Mouse (Mus musculus) cerebellum, postnatal 4 days (tissue): ENCODE results near the gene Stra6.

Experiments
- DNase-seq, 2 experiments: peaks; one replicate each; pipeline ENCODE4 v3.0.0; 2022; ENCODE audit warnings: low spot score in 2 of 2, mixed read lengths in 1 of 2

Stra6 gene

DNA sequence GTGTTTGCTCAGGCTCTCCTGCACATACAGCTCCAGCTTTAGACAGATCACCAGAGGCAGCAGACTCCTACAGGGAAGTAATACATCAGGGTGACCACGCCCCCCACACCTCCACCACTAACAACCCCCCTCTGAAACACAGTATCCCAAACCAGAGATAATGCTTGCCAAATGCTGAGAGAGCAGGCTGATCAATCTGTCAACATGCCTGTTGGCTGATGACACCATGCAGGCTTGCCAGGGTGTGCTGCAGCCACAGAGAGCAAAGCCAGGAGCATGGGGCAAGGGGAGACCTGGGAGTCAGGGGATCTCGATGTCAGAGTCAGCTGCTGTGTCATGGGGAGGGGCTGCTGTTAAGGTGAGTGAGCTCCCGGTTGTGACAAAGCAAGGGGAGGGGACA, at the start of gene Stra6:
TSS of gene Stra6 (plus strand) at position 258 of the 400 bp plus-strand sequence.
- DNase-seq, result no peak

- DNase-seq, result no peak
Observed at GRCm38 (mm10) chr9:58014393-58015160, 49.0 kb upstream of the Stra6 start.

- DNase-seq, result no peak
Observed at GRCm38 (mm10) chr9:58015856-58016255, 47.7 kb upstream of the Stra6 start.

DNA sequence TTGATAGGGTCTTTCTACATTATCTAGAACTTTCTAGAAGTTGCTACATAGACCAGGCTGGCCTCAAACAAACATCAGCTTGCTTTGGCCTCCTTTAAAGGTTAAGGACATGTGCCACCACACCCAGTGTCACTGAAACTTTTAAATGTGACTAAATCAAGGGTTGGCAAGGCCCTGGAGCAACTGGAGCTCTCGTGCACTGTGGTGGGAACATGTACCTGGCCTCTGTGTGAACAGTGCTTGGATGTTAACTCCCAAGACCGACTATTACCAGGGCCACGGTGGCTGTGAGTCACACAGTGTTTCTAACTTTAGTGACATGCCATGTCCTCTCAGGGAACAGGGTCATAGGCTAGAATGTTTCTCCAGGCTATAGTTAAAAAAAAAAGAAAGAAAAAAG, 46.6 kb upstream of the Stra6 start:
- no peak for DNase-seq

DNA sequence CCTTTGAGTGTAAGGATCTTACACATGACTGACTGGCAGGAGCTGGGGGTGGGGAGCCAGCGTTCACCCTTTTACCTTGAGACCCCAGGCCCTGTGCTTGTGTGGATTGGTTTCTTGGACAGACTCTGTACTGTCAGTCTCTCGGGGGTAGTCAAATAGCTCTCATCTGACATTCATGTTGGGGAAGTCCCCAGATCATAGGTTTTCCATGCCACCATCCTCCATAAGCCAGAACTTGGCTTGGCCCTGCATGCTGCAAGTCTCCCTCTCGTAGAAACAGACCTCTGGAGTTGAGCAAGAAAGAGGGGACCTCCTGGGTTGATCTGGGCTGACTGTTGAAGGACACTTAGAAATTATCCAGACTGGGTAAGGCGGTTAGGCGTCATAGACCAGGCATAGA, 45.2 kb upstream of the Stra6 start:
- DNase-seq, result no peak

DNA sequence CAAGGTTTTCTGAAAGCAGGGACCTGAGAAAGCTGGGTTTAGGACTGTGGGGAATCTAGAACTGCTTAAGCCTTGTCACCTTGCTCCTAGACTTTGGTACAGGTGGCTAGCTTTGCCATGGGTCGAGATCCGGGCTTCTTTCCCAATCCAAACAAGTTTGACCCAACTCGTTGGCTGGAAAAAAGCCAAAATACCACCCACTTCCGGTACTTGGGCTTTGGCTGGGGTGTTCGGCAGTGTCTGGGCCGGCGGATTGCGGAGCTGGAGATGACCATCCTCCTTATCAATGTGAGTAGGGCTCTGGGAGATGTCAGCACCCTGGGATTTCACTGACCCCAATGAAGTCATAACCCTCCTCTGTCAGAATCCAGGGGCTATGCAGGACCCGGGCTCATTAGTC, 37.6 kb upstream of the Stra6 start:
- no peak for DNase-seq

GRCm38 (mm10) chr9:58027426-58028180, 36.0 kb upstream of the Stra6 start:
- no peak for DNase-seq

DNA sequence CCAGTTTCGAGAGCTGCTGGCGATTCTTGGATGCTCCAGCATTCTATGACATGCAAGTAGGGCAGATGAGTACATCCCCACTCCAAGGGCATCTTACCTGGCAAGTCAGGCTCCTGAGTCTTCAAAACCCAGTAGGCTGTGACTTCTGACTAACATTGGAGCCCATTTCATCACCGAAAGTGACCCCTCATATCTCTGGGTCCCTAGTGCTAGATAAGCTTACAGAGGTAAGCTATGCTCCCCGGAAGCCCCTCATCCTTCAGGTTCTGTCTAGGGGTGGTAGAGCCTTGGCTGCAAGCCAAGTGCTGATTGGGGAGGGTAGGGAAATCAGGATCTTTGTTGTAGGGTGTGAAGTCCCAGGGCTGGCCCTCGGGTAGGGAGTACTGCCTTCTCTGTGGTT, 34.7 kb upstream of the Stra6 start:
- no peak for DNase-seq

DNA sequence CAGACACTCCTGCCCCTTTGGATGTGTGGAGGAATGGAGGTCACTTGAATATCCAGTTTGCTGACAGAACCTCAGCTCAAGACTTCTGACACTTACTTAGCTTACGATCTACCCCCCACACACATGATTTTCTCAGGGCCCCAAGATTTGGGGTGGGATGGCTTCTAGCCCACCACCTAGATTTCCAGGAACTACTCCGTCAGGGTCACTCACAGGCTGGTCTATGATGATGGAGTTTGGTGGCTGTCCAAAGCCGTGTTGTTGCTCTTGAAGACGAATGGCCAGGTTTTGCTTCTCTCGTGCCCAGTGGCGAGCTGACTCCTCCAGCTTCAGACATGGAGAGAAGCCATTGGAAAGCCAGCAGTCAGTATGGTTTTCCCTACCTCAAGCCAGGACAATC, 34.0 kb upstream of the Stra6 start:
- no peak for DNase-seq

- DNase-seq, result no peak
Observed at GRCm38 (mm10) chr9:58031895-58032294, 31.7 kb upstream of the Stra6 start.

- DNase-seq, result peak in 1 of 2 experiments; percentile 59
Observed at GRCm38 (mm10) chr9:58035519-58035918, 28.1 kb upstream of the Stra6 start.

DNA sequence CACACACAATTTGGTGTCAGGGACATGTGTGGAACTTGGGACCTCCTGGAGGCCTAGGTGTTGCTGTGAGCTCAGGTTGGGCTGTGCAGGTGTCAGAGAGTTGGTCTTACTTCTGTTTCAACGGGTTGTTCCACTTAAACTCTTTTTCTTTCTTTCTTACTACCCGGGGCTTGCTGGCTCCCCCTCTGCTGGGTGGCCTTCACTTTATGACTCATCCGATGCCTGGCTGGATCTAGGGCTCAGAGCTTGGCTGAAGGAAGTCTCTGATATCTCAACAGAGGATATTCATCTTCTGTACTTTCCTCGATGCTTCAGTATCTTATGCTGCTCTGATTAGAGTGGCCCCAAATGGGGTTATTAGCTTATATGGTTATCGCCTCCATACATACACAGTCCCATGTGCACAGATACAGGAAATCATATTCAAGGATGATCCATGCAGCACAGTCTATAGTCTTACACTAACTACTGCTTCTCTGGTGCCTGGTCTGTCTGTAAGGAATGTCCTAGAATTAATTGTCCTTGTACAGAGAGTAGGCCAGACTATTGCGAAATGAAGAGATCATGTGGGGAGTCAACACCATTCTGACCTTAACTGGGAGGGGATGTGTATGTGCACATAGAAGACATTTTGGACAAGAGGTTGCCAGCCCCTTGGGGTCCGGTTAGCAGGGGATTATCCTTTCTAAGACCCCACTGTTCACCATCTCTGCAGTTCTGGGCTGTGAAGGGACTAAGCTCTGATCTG, 27.5 kb upstream of the Stra6 start:
- no peak for DNase-seq

GRCm38 (mm10) chr9:58036961-58037360, 26.6 kb upstream of the Stra6 start:
- DNase-seq, result no peak

- peak; percentile 74 to 83 for DNase-seq
Observed at GRCm38 (mm10) chr9:58038500-58039168, 25.0 kb upstream of the Stra6 start.

DNA sequence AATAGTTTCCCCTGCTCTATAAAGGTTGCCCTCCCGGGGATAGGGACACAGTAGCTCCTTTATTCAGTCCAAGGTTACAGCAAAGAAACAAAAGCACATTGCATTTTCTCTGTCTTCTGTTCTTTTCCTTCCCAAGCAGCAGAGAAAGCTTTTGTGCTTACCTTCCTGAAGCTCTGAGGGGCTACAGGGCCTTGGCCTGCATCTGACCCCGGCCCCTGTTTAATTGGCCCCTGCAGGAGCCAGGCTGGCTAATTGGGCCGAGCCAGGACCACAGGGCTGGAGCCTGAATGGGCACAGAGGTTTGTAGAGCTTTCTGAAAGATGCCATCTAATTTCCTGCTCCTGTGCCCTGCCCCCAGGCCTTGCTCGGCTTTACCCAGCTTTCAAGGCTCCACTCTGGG, 22.6 kb upstream of the Stra6 start:
- no peak for DNase-seq

DNA sequence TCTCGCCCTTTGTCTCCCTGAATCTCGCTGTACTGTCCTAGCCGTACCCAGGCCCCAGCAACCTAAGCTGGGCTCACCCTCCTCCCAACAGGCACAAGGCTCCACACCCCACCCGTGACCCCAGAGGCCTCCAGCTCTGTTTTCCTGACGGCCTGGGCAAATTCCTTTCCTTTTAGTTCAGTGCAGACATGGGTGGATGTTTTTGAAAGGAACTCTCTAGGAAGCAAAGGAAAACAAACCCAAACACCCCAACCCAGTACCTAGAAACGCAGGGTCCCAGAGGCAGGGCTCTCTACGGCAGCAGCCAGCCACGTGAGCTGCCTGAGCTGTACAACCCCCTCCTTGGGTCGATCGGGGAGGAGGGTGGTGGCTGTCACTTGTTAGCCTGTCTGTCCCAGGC, 21.2 kb upstream of the Stra6 start:
- DNase-seq, result no peak

- DNase-seq, result no peak
Observed at GRCm38 (mm10) chr9:58043496-58044017, 20.0 kb upstream of the Stra6 start.

DNA sequence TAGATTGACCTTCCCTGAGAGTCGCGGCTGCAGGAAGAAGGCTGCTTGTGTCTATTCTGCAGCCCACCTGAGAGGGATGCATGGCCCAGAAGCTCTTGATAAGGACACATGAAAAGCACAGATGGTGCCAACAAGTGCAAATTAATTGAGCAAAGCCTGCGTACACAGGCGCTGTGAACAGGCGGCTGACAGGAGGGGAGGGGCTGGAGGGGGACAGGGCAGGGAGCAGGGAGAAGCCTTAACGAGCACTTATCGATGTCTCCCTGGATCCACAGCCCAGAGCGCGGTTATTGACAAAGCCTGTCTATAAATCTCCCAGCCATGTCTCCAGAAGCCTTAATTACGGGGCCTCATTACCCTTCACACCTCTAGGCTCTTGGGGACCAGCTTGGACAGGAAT, 18.8 kb upstream of the Stra6 start:
- no peak for DNase-seq

DNA sequence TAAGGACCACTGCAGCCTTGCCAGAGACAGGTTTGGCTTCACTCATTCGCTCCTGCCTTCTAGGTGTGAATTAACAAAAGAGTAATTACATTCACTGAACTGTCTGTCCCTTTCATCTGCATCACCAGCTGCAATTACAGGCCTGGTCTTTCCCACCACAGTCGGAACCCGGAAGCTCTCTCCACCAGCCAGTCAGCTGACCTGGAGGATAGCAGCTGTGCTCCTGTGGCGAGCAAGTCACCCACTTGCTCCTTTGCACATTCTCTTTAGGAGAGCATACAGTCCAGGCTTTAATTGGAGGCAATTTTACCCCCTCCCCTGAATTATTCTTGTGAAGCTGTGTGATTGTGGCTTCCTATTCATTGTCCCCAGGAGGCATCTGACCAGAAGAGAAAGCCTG, 17.9 kb upstream of the Stra6 start:
- DNase-seq, result no peak

GRCm38 (mm10) chr9:58047061-58047460, 16.5 kb upstream of the Stra6 start:
- no peak for DNase-seq

DNA sequence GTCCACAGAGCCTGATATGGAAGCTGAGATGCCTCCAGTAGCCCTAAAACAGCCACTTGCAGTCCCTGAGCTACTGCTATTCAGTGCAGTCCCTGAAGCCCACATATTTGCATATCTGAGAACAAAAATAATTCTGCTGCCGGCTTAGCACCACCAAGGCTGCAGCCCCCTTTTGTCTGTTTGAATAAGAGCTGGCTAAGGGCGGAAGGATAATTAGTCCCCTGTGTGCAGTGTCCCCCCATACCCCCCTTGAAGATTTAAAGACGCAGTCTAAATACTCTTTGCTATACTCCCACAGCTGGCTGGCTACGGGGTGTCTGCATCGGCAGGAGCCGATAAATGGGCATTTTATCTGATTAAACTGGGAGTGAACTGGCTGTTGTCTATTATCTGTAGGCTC, 15.0 kb upstream of the Stra6 start:
- DNase-seq, result no peak

- DNase-seq, result no peak
Observed at GRCm38 (mm10) chr9:58049186-58049585, 14.4 kb upstream of the Stra6 start.
